Mouse (Mus musculus) liver, adult 2 months (tissue): Measurements from ENCODE around the gene Olfml2b.

Source experiments
- CTCF ChIP-seq: fragments of 200-500 bp; IDR thresholded peaks from 2 replicates; pipeline ENCODE4 v1.5.1; 2011; ENCODE audit warnings: low read depth, low read length, control low read depth
- POLR2A ChIP-seq: fragments of 200-500 bp; IDR thresholded peaks from 2 replicates; pipeline ENCODE4 v1.6.1; 2011; ENCODE audit warnings: low read length, control low read depth; ENCODE audit not compliant: insufficient read depth; ENCODE audit errors: extremely low read depth

DNA sequence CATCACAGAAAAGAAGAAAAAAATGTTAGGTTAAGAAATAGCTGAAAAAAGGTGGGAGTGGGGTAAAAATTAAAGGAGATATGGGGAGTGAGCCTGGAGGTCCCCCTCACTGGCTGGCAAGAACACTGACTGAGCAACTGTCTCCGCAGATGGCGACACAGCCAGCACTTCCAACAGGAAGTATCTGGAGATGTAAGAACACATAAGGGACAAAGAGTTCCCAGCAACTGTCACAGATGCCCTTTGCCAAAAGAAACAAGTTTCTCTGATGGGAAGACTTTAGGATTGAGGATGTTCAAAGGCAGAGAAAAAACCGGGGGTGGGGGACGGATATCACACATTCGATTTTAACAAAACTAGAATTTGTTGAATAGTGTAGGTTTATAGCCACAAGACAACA is 77.2 kb downstream of the Olfml2b start:
- TF ChIP-seq CTCF (no peak), POLR2A (no peak)
